Mouse (Mus musculus) liver, embryonic 14.5 days (tissue): Measurements from ENCODE around the gene Cbx7. TPM values are rescaled to one million over a fixed set of nuclear protein-coding genes. Genes with fewer than 3 reads are reported as not detected.

ENCODE experiments used
- ATAC-seq: fragments of 200-750 bp; cut with Nextera tagmentation; 2 replicates; pipeline ENCODE4 v1.8.0; 2017; ENCODE audit warnings: moderate number of reproducible peaks, mild to moderate bottlenecking, moderate library complexity; ENCODE audit not compliant: insufficient read depth
- DNase-seq, 3 experiments: peaks; one replicate each; pipeline ENCODE4 v3.0.0-alpha.2; 2012 to 2013; ENCODE audit warnings: low read depth in 3 of 3, low spot score in 3 of 3
- H3K27ac ChIP-seq: fragments of 300-500 bp; sonication (generic); 2 replicates; pipeline ENCODE4 v1.5.1; 2014; ENCODE audit warnings: moderate library complexity, mild to moderate bottlenecking, control low read depth, inconsistent platforms
- H3K27me3 ChIP-seq: fragments of 300-500 bp; sonication (generic); 2 replicates; pipeline ENCODE4 v1.6.1; 2014; ENCODE audit warnings: mild to moderate bottlenecking, low read length, moderate library complexity; ENCODE audit not compliant: control insufficient read depth, insufficient read depth
- H3K36me3 ChIP-seq: fragments of 300-500 bp; sonication (generic); replicated peaks from 2 replicates; pipeline ENCODE4 v1.6.1; 2014; ENCODE audit warnings: low read depth; ENCODE audit not compliant: control insufficient read depth, insufficient read depth
- H3K4me1 ChIP-seq, 2 experiments: fragments of 200-500 bp in 1 of 2; fragments of 300-500 bp in 1 of 2; sonication (generic) in 1 of 2; replicated peaks; 2 replicates each; pipeline ENCODE4 v1.6.1; 2012 to 2014; ENCODE audit warnings: antibody characterized with exemption in 1 of 2, inconsistent platforms in 1 of 2, low read length in 1 of 2; ENCODE audit not compliant: control insufficient read depth in 2 of 2, insufficient read depth in 2 of 2
- H3K4me2 ChIP-seq: fragments of 300-500 bp; sonication (generic); 2 replicates; pipeline ENCODE4 v1.6.1; 2014; ENCODE audit warnings: low read depth, mild to moderate bottlenecking, control low read depth, moderate library complexity
- H3K4me3 ChIP-seq, 2 experiments: fragments of 200-500 bp in 1 of 2; fragments of 300-500 bp in 1 of 2; sonication (generic) in 1 of 2; 2 replicates each; pipeline ENCODE4 v1.5.1; 2012 to 2014; ENCODE audit warnings: low read depth in 2 of 2, low read length in 2 of 2, mild to moderate bottlenecking in 2 of 2, control low read depth in 1 of 2, inconsistent platforms in 1 of 2, moderate library complexity in 1 of 2; ENCODE audit not compliant: insufficient read depth in 1 of 2
- H3K9ac ChIP-seq: fragments of 300-500 bp; sonication (generic); replicated peaks from 2 replicates; pipeline ENCODE4 v1.6.1; 2014; ENCODE audit warnings: mild to moderate bottlenecking, control low read depth, moderate library complexity
- H3K9me3 ChIP-seq: fragments of 300-500 bp; sonication (generic); 2 replicates; pipeline ENCODE4 v1.6.1; 2016; ENCODE audit warnings: low read length, mixed read lengths; ENCODE audit not compliant: control insufficient read depth
- CTCF ChIP-seq: IDR thresholded peaks from 2 replicates; pipeline ENCODE4 v1.5.1; 2016; ENCODE audit warnings: antibody characterized with exemption, low read depth, control low read depth
- EP300 ChIP-seq: IDR thresholded peaks from 2 replicates; pipeline ENCODE4 v1.6.1; 2016; ENCODE audit warnings: antibody characterized with exemption, low read depth
- WGBS: fragments of 180-500 bp; shearing (Covaris S2); extraction: QIAGEN DNeasy Blood & Tissue Kit; methylation state at CpG from one replicate; pipeline ENCODE4 v1.1.7; 2014; ENCODE audit not compliant: insufficient replicate concordance; 5-methylcytosine and 5-hydroxymethylcytosine counted together
- polyA plus RNA-seq, 2 experiments: library from polyadenylated mRNA; depleted of rRNA in 1 of 2; stranded (reverse) in 1 of 2; unstranded in 1 of 2; fragments of >200 nt; fragmentation: Nextera tagmentation in 1 of 2; extraction: Ambion mirVana in 1 of 2; gene quantifications; 2 replicates each; pipeline versions ENCODE4 v1.2.1 to v1.2.3; 2012 to 2014

Gene Cbx7
- polyA plus RNA-seq, 2 experiments: 0.62 to 2.5 TPM

DNA sequence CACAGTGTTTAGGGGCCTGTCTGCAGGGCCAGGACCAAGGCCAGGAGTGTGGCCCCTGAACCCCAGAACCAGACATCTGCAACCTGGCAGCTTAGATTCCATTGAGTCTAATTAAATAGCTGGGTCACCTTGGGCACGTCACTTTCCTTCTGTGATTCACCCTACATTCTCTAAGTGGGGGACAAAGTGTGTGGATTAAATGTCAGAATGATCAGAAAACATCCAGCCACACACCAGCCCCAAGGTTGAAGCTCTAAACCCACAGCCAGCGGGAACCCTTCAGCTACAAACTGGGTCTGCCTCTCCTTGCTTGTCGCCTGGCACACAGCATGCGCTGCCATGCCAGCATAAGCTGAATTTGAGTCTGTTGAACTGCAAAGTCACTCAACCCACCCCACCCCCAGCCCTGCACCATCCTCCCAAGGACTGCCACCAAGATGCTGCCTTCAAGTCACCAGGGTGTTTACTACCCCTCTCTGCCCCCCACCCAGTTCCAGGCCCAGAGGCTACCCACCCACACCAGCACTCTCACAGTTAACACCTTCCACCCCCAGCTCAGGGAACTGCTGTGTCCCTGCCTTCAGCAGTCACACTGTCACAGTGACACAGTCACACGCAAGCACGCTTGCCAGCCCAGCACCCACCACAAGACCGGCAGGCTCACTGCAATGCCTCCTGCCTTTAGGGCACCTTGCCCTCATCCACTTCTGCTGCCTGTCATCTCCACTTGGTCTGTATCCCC lies 44.5 kb upstream of the Cbx7 start:
- no peaks in the 10 kb centered on the region for H3K36me3 ChIP-seq
- no peak overlapping the region for H3K9ac ChIP-seq
- WGBS: 58% methylated on average over 7 of the region's 7 CpGs
- no peak for ATAC-seq
- H3K4me3 ChIP-seq: no peak overlapping the region
- no peak overlapping the region for H3K27ac ChIP-seq
- H3K9me3 ChIP-seq: no peaks in the 10 kb centered on the region
- 0 out of 4 replicates have a peak, but pooled peaks cover 0 to 1% of the 10 kb centered on the region in 2 experiments for H3K4me1 ChIP-seq
- no peak for DNase-seq
- H3K27me3 ChIP-seq: peaks cover 54% of the 10 kb centered on the region
- TF ChIP-seq CTCF (no peak), EP300 (no peak)
- H3K4me2 ChIP-seq: peak overlapping the region; percentile 60; the same call in 1 of the 2 replicates

DNA sequence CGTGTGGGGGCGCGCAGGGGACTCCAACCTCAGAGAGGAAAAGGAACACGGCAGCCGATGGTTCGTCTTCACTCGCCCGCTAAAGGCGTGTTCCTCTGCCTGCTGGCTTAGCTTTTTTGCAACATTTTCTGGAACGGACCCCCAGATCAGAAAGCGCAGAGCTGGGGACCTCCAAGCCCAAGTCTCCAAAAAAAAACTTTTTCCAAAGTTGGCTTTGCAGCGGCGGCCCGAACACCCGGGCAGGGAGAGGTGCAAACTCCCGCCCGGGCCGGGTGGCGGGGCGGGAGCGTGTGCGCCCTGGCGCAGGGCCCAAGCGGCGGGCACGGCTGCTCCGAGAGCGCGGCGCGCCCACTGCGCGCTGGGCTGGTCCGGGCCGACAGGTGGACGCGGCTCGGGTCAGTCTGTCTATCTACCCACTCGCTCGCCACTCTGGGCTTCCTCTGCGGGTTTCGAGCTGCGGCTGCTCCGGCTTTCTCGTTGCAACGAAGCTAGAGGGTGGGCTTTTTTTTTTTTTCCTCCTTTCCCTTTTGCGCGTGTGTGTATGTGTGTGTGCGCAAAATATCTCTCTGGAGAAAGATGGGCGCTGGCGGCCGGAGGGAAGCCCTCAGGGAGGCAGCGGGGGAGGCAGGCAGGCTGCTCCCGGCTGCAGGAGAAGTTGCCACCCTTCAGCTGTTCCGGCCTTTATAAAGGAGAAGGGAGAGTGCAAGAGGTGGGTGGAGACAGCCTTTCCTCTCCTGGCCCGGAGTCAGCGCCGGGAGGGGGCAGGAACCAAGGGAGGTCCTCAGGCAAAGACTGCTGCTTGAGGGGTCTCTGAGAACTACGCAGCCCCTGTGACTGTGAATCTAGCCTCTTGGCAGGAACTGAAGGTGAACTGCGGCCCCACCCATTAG lies 43.6 kb upstream of the Cbx7 start, which contains the start of gene Pdgfb:
TSS of gene Pdgfb (minus strand) at position 657 of the 890 bp plus-strand sequence.
- WGBS: under 1% methylated on average over 60 of the region's 60 CpGs
- H3K36me3 ChIP-seq: no peaks in the 10 kb centered on the region
- TF ChIP-seq CTCF (no peak), EP300 (no peak)
- H3K9me3 ChIP-seq: no peaks in the 10 kb centered on the region
- H3K27ac ChIP-seq: no peak within 1 kb of the TSS
- 0 out of 4 replicates have a peak, but pooled peaks cover 0 to 1% of the 10 kb centered on the region in 2 experiments for H3K4me1 ChIP-seq
- ATAC-seq (no peak), DNase-seq (no peak)
- peak within 1 kb of the TSS; percentile 35 to 46 for H3K4me3 ChIP-seq
- peak within 1 kb of the TSS; percentile 60 for H3K4me2 ChIP-seq
- no peak within 1 kb of the TSS for H3K9ac ChIP-seq
- H3K27me3 ChIP-seq: peaks cover 54% of the 10 kb centered on the region

DNA sequence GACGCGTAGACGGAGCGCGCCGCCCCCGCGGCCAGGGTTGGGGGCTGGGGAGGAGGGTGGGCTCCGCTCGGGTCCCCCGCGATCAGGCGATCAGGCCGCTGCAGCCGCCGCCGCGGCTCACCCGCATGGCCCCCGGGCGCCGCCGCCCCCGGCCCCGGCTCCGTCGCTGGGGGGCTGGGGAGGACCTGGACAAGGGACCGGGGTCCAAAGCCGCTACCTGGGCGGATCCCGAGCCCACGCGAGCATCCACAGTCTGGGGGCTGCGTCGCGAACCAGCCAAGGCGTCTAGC lies 43.1 kb upstream of the Cbx7 start:
- Histone ChIP-seq H3K4me1 (0 out of 4 replicates have a peak, but pooled peaks cover 0 to 1% of the 10 kb centered on the region in 2 experiments), H3K27ac (no peak overlapping the region), H3K9me3 (no peaks in the 10 kb centered on the region), H3K36me3 (no peaks in the 10 kb centered on the region), H3K4me2 (peak overlapping the region; percentile 60), H3K9ac (no peak overlapping the region), H3K27me3 (peaks cover 54% of the 10 kb centered on the region), H3K4me3 (peak overlapping the region; percentile 35 to 46)
- ATAC-seq (no peak), DNase-seq (no peak)
- 1% methylated on average over 37 of the region's 37 CpGs for WGBS
- TF ChIP-seq EP300 (no peak), CTCF (no peak)

DNA sequence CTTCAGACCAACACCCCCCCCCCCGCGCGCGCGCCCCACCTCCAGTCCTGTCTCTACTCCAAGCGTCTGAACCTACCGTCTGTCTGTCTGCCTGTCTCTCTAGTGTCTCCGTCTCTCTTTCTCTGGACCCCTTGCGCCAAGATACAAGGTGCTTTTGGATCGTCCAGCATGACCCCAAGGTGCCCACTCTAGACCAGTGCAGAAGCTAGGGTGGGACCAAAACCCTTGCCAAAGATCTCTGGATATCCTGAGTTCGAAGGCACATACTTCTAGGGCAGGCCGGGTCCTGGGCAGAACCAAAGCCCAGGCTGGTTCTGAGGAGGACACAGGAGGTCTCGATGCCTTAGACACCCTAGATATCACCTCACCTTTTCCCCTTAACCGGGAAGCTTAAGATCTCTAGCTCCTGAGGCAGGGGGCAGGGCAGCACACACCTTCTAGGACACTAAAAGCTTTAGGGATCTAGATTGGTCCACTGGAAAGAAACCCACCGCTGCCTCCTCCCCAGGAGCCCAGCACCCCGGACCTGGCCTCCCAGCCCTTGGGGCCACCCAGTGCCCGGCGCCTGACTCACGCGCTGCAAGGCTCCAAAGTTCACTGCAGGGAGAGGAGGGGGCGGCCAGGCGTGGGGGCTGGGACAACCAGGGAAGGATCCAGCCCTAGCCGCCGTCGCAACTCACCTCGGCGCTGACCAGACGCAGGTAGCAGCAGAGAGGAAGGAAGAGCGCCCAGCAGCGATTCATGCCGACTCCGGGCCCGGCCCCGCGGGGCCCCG lies 42.5 kb upstream of the Cbx7 start:
- H3K4me1 ChIP-seq: 0 out of 4 replicates have a peak, but pooled peaks cover 0 to 1% of the 10 kb centered on the region in 2 experiments
- under 1% methylated on average over 36 of the region's 36 CpGs for WGBS
- H3K9ac ChIP-seq: no peak overlapping the region
- H3K27me3 ChIP-seq: peaks cover 54% of the 10 kb centered on the region
- ATAC-seq (no peak), DNase-seq (no peak)
- no peaks in the 10 kb centered on the region for H3K36me3 ChIP-seq
- no peaks in the 10 kb centered on the region for H3K9me3 ChIP-seq
- H3K27ac ChIP-seq: no peak overlapping the region
- no peak for TF ChIP-seq EP300
- no peak for TF ChIP-seq CTCF
- peak overlapping the region; percentile 35 to 46 for H3K4me3 ChIP-seq
- H3K4me2 ChIP-seq: peak overlapping the region; percentile 60
